In genomic region chr1:74307146-74307545, GRCm38 (mm10) we compare ENCODE assay signal across 26 mouse cellular contexts. TPM values are rescaled to one million over a fixed set of nuclear protein-coding genes. Genes with fewer than 3 reads are reported as not detected.
DNase-seq lines count a peak whose midpoint lies in the region; TF ChIP-seq lines count a peak whose summit lies in the region.
"Had no signal": no experiment of that assay in that cellular context is flagged by ENCODE, and none has a peak within 500 bp of the region (broad histone marks: within the 10 kb centered on the region; RNA-seq: fewer than 3 reads in every experiment).

No protein-coding gene starts in this region.

- TF ChIP-seq CTCF in kidney, adult 2 months (conservative IDR thresholded peaks at IDR 0.05; ENCODE audit: insufficient read depth, insufficient read length, low read depth, low read length) = no peak
- TF ChIP-seq CTCF in MEL (IDR thresholded peaks at IDR 0.05 in 2 of 3, conservative IDR thresholded peaks at IDR 0.05 in 1 of 3; ENCODE audit: control insufficient read depth in 1 of 3, insufficient read depth in 1 of 3, low read depth in 2 of 3, low read length in 3 of 3, poor library complexity in 1 of 3, severe bottlenecking in 1 of 3) = no peak
- TF ChIP-seq CTCF in small intestine, adult 2 months (IDR thresholded peaks at IDR 0.05; ENCODE audit: extremely low read depth, insufficient read length, insufficient replicate concordance, low read depth, low read length) = no peak

- no peaks in the 10 kb centered on the region for H3K27me3 ChIP-seq in kidney, adult 2 months (replicated peaks; ENCODE audit: control insufficient read depth, insufficient read depth, low read length)
- no peaks in the 10 kb centered on the region for H3K27me3 ChIP-seq in MEL (ENCODE audit: control insufficient read depth in 1 of 2, insufficient read depth in 2 of 2, low read length in 2 of 2)
- no peaks in the 10 kb centered on the region for H3K27me3 ChIP-seq in small intestine, adult 2 months (ENCODE audit: control insufficient read depth, insufficient read depth, low read length)

- peak; percentile 33 for DNase-seq in kidney, adult 2 months
- DNase-seq in kidney, adult 8-10 months = no peak
- no peak for DNase-seq in MEL (ENCODE audit: low read depth, low spot score)
- no peak for DNase-seq in cerebellum, adult 8-10 months
- no peak for DNase-seq in thymus, postnatal 10 days (ENCODE audit: low spot score in 2 of 2)
- DNase-seq in thymus, postnatal 14 days = no peak
- DNase-seq: adrenal gland, adult 2 months; cerebellum, adult 18-20 months; cerebellum, postnatal 25 days; gastrocnemius, postnatal 10 days; kidney, adult 11 months; layer of hippocampus, adult 9-11 months; liver, postnatal 0 days; lung, postnatal 10 days had no signal

- H3K9me3 ChIP-seq in MEL (replicated peaks; ENCODE audit: insufficient read depth, low read length) = no peaks in the 10 kb centered on the region
- H3K9me3 ChIP-seq: forebrain, embryonic 15.5 days; heart, embryonic 10.5 days; hindbrain, embryonic 10.5 days; midbrain, embryonic 10.5 days; neural tube, embryonic 13.5 days had no signal

- H3K27ac ChIP-seq in kidney, adult 2 months (ENCODE audit: insufficient read depth, low read depth, low read length) = no peak overlapping the region
- no peak overlapping the region for H3K27ac ChIP-seq in MEL (ENCODE audit: control insufficient read depth, low read depth, low read length)
- peak overlapping the region; percentile 52 for H3K27ac ChIP-seq in small intestine, adult 2 months (ENCODE audit: insufficient read depth, low read depth, low read length)
- H3K27ac ChIP-seq: forebrain, embryonic 15.5 days; heart, embryonic 10.5 days; hindbrain, embryonic 10.5 days; kidney, postnatal 0 days; left cerebral cortex, adult 2 months; midbrain, embryonic 10.5 days; neural tube, embryonic 13.5 days had no signal

- H3K4me3 ChIP-seq in kidney, adult 2 months (ENCODE audit: insufficient read depth, low read depth, low read length) = no peak overlapping the region
- no peak overlapping the region for H3K4me3 ChIP-seq in MEL (ENCODE audit: control insufficient read depth in 1 of 2, insufficient read depth in 1 of 2, low read depth in 2 of 2, low read length in 2 of 2)
- no peak overlapping the region for H3K4me3 ChIP-seq in small intestine, adult 2 months (ENCODE audit: low read depth, low read length)
- H3K4me3 ChIP-seq: forebrain, embryonic 15.5 days; heart, embryonic 10.5 days; hindbrain, embryonic 10.5 days; left cerebral cortex, adult 2 months; midbrain, embryonic 10.5 days; myocyte; neural tube, embryonic 13.5 days had no signal

- WGBS in kidney, adult 2 months = 80% methylated on average over 1 of the region's 1 CpGs
- 19% methylated on average over 1 of the region's 1 CpGs for WGBS in small intestine, adult 2 months

- H3K79me2 ChIP-seq in MEL (ENCODE audit: control insufficient read depth, insufficient read depth, low read length, poor library complexity) = peaks cover 11% of the 10 kb centered on the region

- no peak for TF ChIP-seq POLR2A in kidney, adult 2 months (IDR thresholded peaks at IDR 0.05; ENCODE audit: low read depth, low read length)
- TF ChIP-seq POLR2A in MEL (IDR thresholded peaks at IDR 0.05; ENCODE audit: control insufficient read depth in 1 of 2, insufficient read depth in 1 of 2, low read depth in 1 of 2, low read length in 2 of 2, poor library complexity in 1 of 2) = no peak
- no peak for TF ChIP-seq POLR2A in small intestine, adult 2 months (IDR thresholded peaks at IDR 0.05; ENCODE audit: low read depth, low read length)

- H3K4me1 ChIP-seq in kidney, adult 2 months (ENCODE audit: control insufficient read depth, insufficient read depth, low read length) = peaks cover 6% of the 10 kb centered on the region; the same call in 1 of the 2 replicates
- peaks cover 0 to 26% of the 10 kb centered on the region in 2 experiments; a peak in 2 of 4 replicates for H3K4me1 ChIP-seq in MEL (ENCODE audit: control insufficient read depth in 1 of 2, insufficient read depth in 2 of 2, low read length in 2 of 2)
- peaks cover 19% of the 10 kb centered on the region for H3K4me1 ChIP-seq in small intestine, adult 2 months (ENCODE audit: control insufficient read depth, insufficient read depth, insufficient read length, low read length)

- TF ChIP-seq EP300 in MEL (IDR thresholded peaks at IDR 0.05; ENCODE audit: low read depth in 1 of 2, low read length in 2 of 2) = no peak

- no peak for TF ChIP-seq RAD21 in MEL (IDR thresholded peaks at IDR 0.05; ENCODE audit: low read depth, low read length)

- H3K9ac ChIP-seq in MEL (ENCODE audit: control insufficient read depth, low read depth, low read length, poor library complexity, severe bottlenecking) = no peak overlapping the region
- H3K9ac ChIP-seq: forebrain, embryonic 15.5 days; liver, postnatal 0 days; neural tube, embryonic 13.5 days had no signal

- no peaks in the 10 kb centered on the region for H3K36me3 ChIP-seq in kidney, adult 2 months (ENCODE audit: control insufficient read depth, insufficient read depth, low read length)
- peaks cover 0 to 17% of the 10 kb centered on the region in 2 experiments; a peak in 2 of 4 replicates for H3K36me3 ChIP-seq in MEL (ENCODE audit: control insufficient read depth in 1 of 2, insufficient read depth in 2 of 2, low read length in 2 of 2)
- no peaks in the 10 kb centered on the region for H3K36me3 ChIP-seq in small intestine, adult 2 months (ENCODE audit: control insufficient read depth, insufficient read depth, low read length)
- H3K36me3 ChIP-seq: forebrain, embryonic 15.5 days; heart, embryonic 10.5 days; hindbrain, embryonic 10.5 days; midbrain, embryonic 10.5 days; neural tube, embryonic 13.5 days had no signal

TF ChIP-seq in MEL, 35 proteins besides CTCF, POLR2A, EP300 and RAD21:
- no peak for TF ChIP-seq NELFE (IDR thresholded peaks at IDR 0.05; ENCODE audit: low read depth, low read length)
- no peak for TF ChIP-seq RCOR1 (IDR thresholded peaks at IDR 0.05; ENCODE audit: low read depth, low read length)
- no peak for TF ChIP-seq POLR2AphosphoS2 (IDR thresholded peaks at IDR 0.05; ENCODE audit: low read length)
- no peak for TF ChIP-seq ELF1 (IDR thresholded peaks at IDR 0.05; ENCODE audit: low read depth, low read length)
- no peak for TF ChIP-seq USF1 (IDR thresholded peaks at IDR 0.05; ENCODE audit: low read depth, low read length)
- peak; percentile 69 for TF ChIP-seq ZNF384 (IDR thresholded peaks at IDR 0.05; ENCODE audit: low read depth, low read length)
- TF ChIP-seq ZKSCAN1 (IDR thresholded peaks at IDR 0.05; ENCODE audit: low read depth, low read length) = no peak
- TF ChIP-seq GATA1 (IDR thresholded peaks at IDR 0.05; ENCODE audit: low read depth, low read length) = no peak
- TF ChIP-seq ZC3H11A (IDR thresholded peaks at IDR 0.05; ENCODE audit: low read depth, low read length) = no peak

RNA-seq across cellular contexts. Expression of gene Tmbim1, which starts 1.7 kb away (rescaled TPM):
- polyA plus RNA-seq in kidney, adult 2 months (2012; rRNA removed) = 74.1 and 103 TPM in 2 replicates
- total RNA-seq in MEL (2012; rRNA removed) = 10.3 and 13.0 TPM in 2 replicates
- polyA plus RNA-seq in MEL (2012; ENCODE audit: insufficient read depth in 1 of 2, insufficient read length in 2 of 2, low read depth in 1 of 2, low replicate concordance in 2 of 2, missing spikeins in 1 of 2) = 10 to 100 TPM in 1 of 2 experiments, not detected in 1; 20.8 TPM
- 497 and 689 TPM in 2 replicates for polyA plus RNA-seq in small intestine, adult 2 months (2012; rRNA removed)

RNA-seq across cellular contexts. Expression of gene Pnkd, which starts 22.4 kb away (rescaled TPM):
- polyA plus RNA-seq in kidney, adult 2 months (2012; rRNA removed) = 139 and 165 TPM in 2 replicates
- 48.2 and 52.5 TPM in 2 replicates for total RNA-seq in MEL (2012; rRNA removed)
- polyA plus RNA-seq in MEL (2012; ENCODE audit: insufficient read depth in 1 of 2, insufficient read length in 2 of 2, low read depth in 1 of 2, low replicate concordance in 2 of 2, missing spikeins in 1 of 2) = 10 to 100 TPM in 1 of 2 experiments, not detected in 1; 64.2 TPM
- 36.9 and 62.6 TPM in 2 replicates for polyA plus RNA-seq in small intestine, adult 2 months (2012; rRNA removed)

RNA-seq across cellular contexts. Expression of gene Aamp, which starts 22.6 kb away (rescaled TPM):
- 212 and 217 TPM in 2 replicates for polyA plus RNA-seq in kidney, adult 2 months (2012; rRNA removed)
- 107 and 108 TPM in 2 replicates for total RNA-seq in MEL (2012; rRNA removed)
- polyA plus RNA-seq in MEL (2012; ENCODE audit: insufficient read depth in 1 of 2, insufficient read length in 2 of 2, low read depth in 1 of 2, low replicate concordance in 2 of 2, missing spikeins in 1 of 2) = 100 to 1,000 TPM in 1 of 2 experiments, not detected in 1; 169 TPM
- 81.6 and 160 TPM in 2 replicates for polyA plus RNA-seq in small intestine, adult 2 months (2012; rRNA removed)

RNA-seq across cellular contexts. Expression of gene Gpbar1, which starts 28.8 kb away (rescaled TPM):
- polyA plus RNA-seq in kidney, adult 2 months (2012; rRNA removed) = 0.20 and 0.48 TPM in 2 replicates
- 0.16 TPM in 1 of 2 replicates, not detected in the other for total RNA-seq in MEL (2012; rRNA removed)
- not detected for polyA plus RNA-seq in MEL (2012; ENCODE audit: insufficient read depth in 1 of 2, insufficient read length in 2 of 2, low read depth in 1 of 2, low replicate concordance in 2 of 2, missing spikeins in 1 of 2)
- polyA plus RNA-seq in small intestine, adult 2 months (2012; rRNA removed) = 1.8 and 3.1 TPM in 2 replicates
- total RNA-seq: adrenal gland, adult 2 months; granulocyte monocyte progenitor cell, adult 5-6 weeks; left cerebral cortex, adult 2 months; left cerebral cortex, postnatal 36 days had no signal
- polyA plus RNA-seq: forebrain, embryonic 15.5 days; hindbrain, embryonic 16.5 days; neural tube, embryonic 13.5 days had no signal

RNA-seq across cellular contexts. Expression of gene Catip, which starts 54.8 kb away (rescaled TPM):
- 0.33 and 0.43 TPM in 2 replicates for polyA plus RNA-seq in kidney, adult 2 months (2012; rRNA removed)
- total RNA-seq in MEL (2012; rRNA removed) = 0.08 TPM in 1 of 2 replicates, not detected in the other
- polyA plus RNA-seq in MEL (2012; ENCODE audit: insufficient read depth in 1 of 2, insufficient read length in 2 of 2, low read depth in 1 of 2, low replicate concordance in 2 of 2, missing spikeins in 1 of 2) = under 1 TPM in 1 of 2 experiments, not detected in 1; 0.08 TPM
- polyA plus RNA-seq in small intestine, adult 2 months (2012; rRNA removed) = 0.05 and 0.39 TPM in 2 replicates
- total RNA-seq: granulocyte monocyte progenitor cell, adult 5-6 weeks had no signal
- polyA plus RNA-seq: liver, postnatal 0 days had no signal
